Mouse (Mus musculus): Measurements from ENCODE around the gene Il22ra1. TPM values are rescaled to one million over a fixed set of nuclear protein-coding genes. Genes with fewer than 3 reads are reported as not detected.

Gene Il22ra1
- polyA plus RNA-seq, 1 experiment from 2014 or later = not detected

- Histone ChIP-seq H3K27ac (replicated peaks in 1 of 2; ENCODE audit: control insufficient read depth in 1 of 2, insufficient read depth in 1 of 2, low read depth in 2 of 2, low read length in 2 of 2) (no peak overlapping the region), H3K4me1 (ENCODE audit: control insufficient read depth in 2 of 2, insufficient read depth in 2 of 2, low read length in 2 of 2) (peaks cover 9 to 14% of the 10 kb centered on the region in 2 experiments), H3K36me3 (ENCODE audit: control insufficient read depth, insufficient read depth, low read length) (no peaks in the 10 kb centered on the region), H3K27me3 (ENCODE audit: control insufficient read depth, insufficient read depth, low read length) (no peaks in the 10 kb centered on the region), H3K4me2 (ENCODE audit: low read length) (no peak overlapping the region), H3K9ac (ENCODE audit: low read length) (no peak overlapping the region), H3K9me3 (ENCODE audit: control insufficient read depth, low read length) (no peaks in the 10 kb centered on the region), H3K4me3 (ENCODE audit: control insufficient read depth in 1 of 2, insufficient read depth in 1 of 2, low read depth in 1 of 2, low read length in 2 of 2) (no peak overlapping the region)
- no peak for ATAC-seq (ENCODE audit: insufficient number of reproducible peaks, insufficient read depth, low FRiP score, low read depth)
- WGBS = 43% methylated on average over 8 of the region's 8 CpGs
Measured at GRCm38 (mm10) chr4:135730951-135731350, 3.0 kb downstream of the Il22ra1 start.

GRCm38 (mm10) chr4:135733901-135734300, 5.9 kb downstream of the Il22ra1 start:
- H3K36me3 ChIP-seq (ENCODE audit: control insufficient read depth, insufficient read depth, low read length) = no peaks in the 10 kb centered on the region
- H3K9me3 ChIP-seq (ENCODE audit: control insufficient read depth, low read length) = no peaks in the 10 kb centered on the region
- ATAC-seq (ENCODE audit: insufficient number of reproducible peaks, insufficient read depth, low FRiP score, low read depth) = no peak
- no peak overlapping the region for H3K4me3 ChIP-seq (ENCODE audit: control insufficient read depth in 1 of 2, insufficient read depth in 1 of 2, low read depth in 1 of 2, low read length in 2 of 2)
- no peak overlapping the region for H3K9ac ChIP-seq (ENCODE audit: low read length)
- H3K4me1 ChIP-seq (ENCODE audit: control insufficient read depth in 2 of 2, insufficient read depth in 2 of 2, low read length in 2 of 2) = no peaks in the 10 kb centered on the region
- WGBS = 91% methylated on average over 14 of the region's 14 CpGs
- no peak overlapping the region for H3K4me2 ChIP-seq (ENCODE audit: low read length)
- H3K27me3 ChIP-seq (ENCODE audit: control insufficient read depth, insufficient read depth, low read length) = no peaks in the 10 kb centered on the region
- no peak overlapping the region for H3K27ac ChIP-seq (replicated peaks in 1 of 2; ENCODE audit: control insufficient read depth in 1 of 2, insufficient read depth in 1 of 2, low read depth in 2 of 2, low read length in 2 of 2)

- WGBS = 73% methylated on average over 3 of the region's 3 CpGs
- Histone ChIP-seq H3K4me3 (ENCODE audit: control insufficient read depth in 1 of 2, insufficient read depth in 1 of 2, low read depth in 1 of 2, low read length in 2 of 2) (no peak overlapping the region), H3K9ac (ENCODE audit: low read length) (no peak overlapping the region), H3K27ac (replicated peaks in 1 of 2; ENCODE audit: control insufficient read depth in 1 of 2, insufficient read depth in 1 of 2, low read depth in 2 of 2, low read length in 2 of 2) (no peak overlapping the region), H3K4me2 (ENCODE audit: low read length) (no peak overlapping the region), H3K9me3 (ENCODE audit: control insufficient read depth, low read length) (no peaks in the 10 kb centered on the region), H3K36me3 (ENCODE audit: control insufficient read depth, insufficient read depth, low read length) (no peaks in the 10 kb centered on the region), H3K4me1 (ENCODE audit: control insufficient read depth in 2 of 2, insufficient read depth in 2 of 2, low read length in 2 of 2) (no peaks in the 10 kb centered on the region), H3K27me3 (ENCODE audit: control insufficient read depth, insufficient read depth, low read length) (no peaks in the 10 kb centered on the region)
- ATAC-seq (ENCODE audit: insufficient number of reproducible peaks, insufficient read depth, low FRiP score, low read depth) = no peak
Measured at GRCm38 (mm10) chr4:135736903-135737302, 8.9 kb downstream of the Il22ra1 start.

- no peak for ATAC-seq (ENCODE audit: insufficient number of reproducible peaks, insufficient read depth, low FRiP score, low read depth)
Measured at GRCm38 (mm10) chr4:135738237-135738636, 10.3 kb downstream of the Il22ra1 start.

GRCm38 (mm10) chr4:135739148-135739547, 11.2 kb downstream of the Il22ra1 start:
- no peak for ATAC-seq (ENCODE audit: insufficient number of reproducible peaks, insufficient read depth, low FRiP score, low read depth)
- WGBS = 62% methylated on average over 7 of the region's 7 CpGs
- Histone ChIP-seq H3K4me3 (ENCODE audit: control insufficient read depth in 1 of 2, insufficient read depth in 1 of 2, low read depth in 1 of 2, low read length in 2 of 2) (no peak overlapping the region), H3K4me1 (ENCODE audit: control insufficient read depth in 2 of 2, insufficient read depth in 2 of 2, low read length in 2 of 2) (no peaks in the 10 kb centered on the region), H3K9me3 (ENCODE audit: control insufficient read depth, low read length) (no peaks in the 10 kb centered on the region), H3K27me3 (ENCODE audit: control insufficient read depth, insufficient read depth, low read length) (no peaks in the 10 kb centered on the region), H3K4me2 (ENCODE audit: low read length) (no peak overlapping the region), H3K36me3 (ENCODE audit: control insufficient read depth, insufficient read depth, low read length) (no peaks in the 10 kb centered on the region), H3K27ac (replicated peaks in 1 of 2; ENCODE audit: control insufficient read depth in 1 of 2, insufficient read depth in 1 of 2, low read depth in 2 of 2, low read length in 2 of 2) (no peak overlapping the region), H3K9ac (ENCODE audit: low read length) (no peak overlapping the region)

More at GRCm38 (mm10) chr4:135738237-135738636, 10.3 kb downstream of the Il22ra1 start:
- WGBS = 55% methylated on average over 5 of the region's 5 CpGs
- H3K27me3 ChIP-seq (ENCODE audit: control insufficient read depth, insufficient read depth, low read length) = no peaks in the 10 kb centered on the region
- no peak overlapping the region for H3K9ac ChIP-seq (ENCODE audit: low read length)
- no peaks in the 10 kb centered on the region for H3K4me1 ChIP-seq (ENCODE audit: control insufficient read depth in 2 of 2, insufficient read depth in 2 of 2, low read length in 2 of 2)
- no peak overlapping the region for H3K27ac ChIP-seq (replicated peaks in 1 of 2; ENCODE audit: control insufficient read depth in 1 of 2, insufficient read depth in 1 of 2, low read depth in 2 of 2, low read length in 2 of 2)
- H3K4me3 ChIP-seq (ENCODE audit: control insufficient read depth in 1 of 2, insufficient read depth in 1 of 2, low read depth in 1 of 2, low read length in 2 of 2) = no peak overlapping the region
- H3K4me2 ChIP-seq (ENCODE audit: low read length) = no peak overlapping the region
- H3K36me3 ChIP-seq (ENCODE audit: control insufficient read depth, insufficient read depth, low read length) = no peaks in the 10 kb centered on the region
- H3K9me3 ChIP-seq (ENCODE audit: control insufficient read depth, low read length) = no peaks in the 10 kb centered on the region

GRCm38 (mm10) chr4:135739672-135740071, 11.7 kb downstream of the Il22ra1 start:
- H3K9me3 ChIP-seq (ENCODE audit: control insufficient read depth, low read length) = no peaks in the 10 kb centered on the region
- no peak overlapping the region for H3K27ac ChIP-seq (replicated peaks in 1 of 2; ENCODE audit: control insufficient read depth in 1 of 2, insufficient read depth in 1 of 2, low read depth in 2 of 2, low read length in 2 of 2)
- no peaks in the 10 kb centered on the region for H3K36me3 ChIP-seq (ENCODE audit: control insufficient read depth, insufficient read depth, low read length)
- no peak overlapping the region for H3K4me3 ChIP-seq (ENCODE audit: control insufficient read depth in 1 of 2, insufficient read depth in 1 of 2, low read depth in 1 of 2, low read length in 2 of 2)
- WGBS = 91% methylated on average over 14 of the region's 14 CpGs
- H3K9ac ChIP-seq (ENCODE audit: low read length) = no peak overlapping the region
- no peak overlapping the region for H3K4me2 ChIP-seq (ENCODE audit: low read length)
- no peak for ATAC-seq (ENCODE audit: insufficient number of reproducible peaks, insufficient read depth, low FRiP score, low read depth)
- no peaks in the 10 kb centered on the region for H3K27me3 ChIP-seq (ENCODE audit: control insufficient read depth, insufficient read depth, low read length)
- H3K4me1 ChIP-seq (ENCODE audit: control insufficient read depth in 2 of 2, insufficient read depth in 2 of 2, low read length in 2 of 2) = no peaks in the 10 kb centered on the region

GRCm38 (mm10) chr4:135743520-135743919, 15.5 kb downstream of the Il22ra1 start:
- WGBS = 45% methylated on average over 6 of the region's 6 CpGs

GRCm38 (mm10) chr4:135744726-135745448, 16.9 kb downstream of the Il22ra1 start:
- 62% methylated on average over 16 of the region's 16 CpGs for WGBS
- no peak overlapping the region for H3K4me2 ChIP-seq (ENCODE audit: low read length)
- H3K9ac ChIP-seq (ENCODE audit: low read length) = no peak overlapping the region
- ATAC-seq (ENCODE audit: insufficient number of reproducible peaks, insufficient read depth, low FRiP score, low read depth) = no peak
- H3K4me1 ChIP-seq (ENCODE audit: control insufficient read depth in 2 of 2, insufficient read depth in 2 of 2, low read length in 2 of 2) = no peaks in the 10 kb centered on the region; a peak in 1 of 4 replicates
- no peaks in the 10 kb centered on the region for H3K36me3 ChIP-seq (ENCODE audit: control insufficient read depth, insufficient read depth, low read length)
- no peaks in the 10 kb centered on the region for H3K9me3 ChIP-seq (ENCODE audit: control insufficient read depth, low read length)
- no peak overlapping the region for H3K27ac ChIP-seq (replicated peaks in 1 of 2; ENCODE audit: control insufficient read depth in 1 of 2, insufficient read depth in 1 of 2, low read depth in 2 of 2, low read length in 2 of 2)
- no peaks in the 10 kb centered on the region for H3K27me3 ChIP-seq (ENCODE audit: control insufficient read depth, insufficient read depth, low read length)
- H3K4me3 ChIP-seq (ENCODE audit: control insufficient read depth in 1 of 2, insufficient read depth in 1 of 2, low read depth in 1 of 2, low read length in 2 of 2) = no peak overlapping the region

More at GRCm38 (mm10) chr4:135743520-135743919, 15.5 kb downstream of the Il22ra1 start:
- H3K36me3 ChIP-seq (ENCODE audit: control insufficient read depth, insufficient read depth, low read length) = no peaks in the 10 kb centered on the region
- no peak overlapping the region for H3K4me2 ChIP-seq (ENCODE audit: low read length)
- H3K9me3 ChIP-seq (ENCODE audit: control insufficient read depth, low read length) = no peaks in the 10 kb centered on the region
- H3K4me3 ChIP-seq (ENCODE audit: control insufficient read depth in 1 of 2, insufficient read depth in 1 of 2, low read depth in 1 of 2, low read length in 2 of 2) = no peak overlapping the region
- H3K4me1 ChIP-seq (ENCODE audit: control insufficient read depth in 2 of 2, insufficient read depth in 2 of 2, low read length in 2 of 2) = no peaks in the 10 kb centered on the region; a peak in 1 of 4 replicates
- no peak for ATAC-seq (ENCODE audit: insufficient number of reproducible peaks, insufficient read depth, low FRiP score, low read depth)
- H3K27me3 ChIP-seq (ENCODE audit: control insufficient read depth, insufficient read depth, low read length) = no peaks in the 10 kb centered on the region
- H3K9ac ChIP-seq (ENCODE audit: low read length) = no peak overlapping the region
- H3K27ac ChIP-seq (replicated peaks in 1 of 2; ENCODE audit: control insufficient read depth in 1 of 2, insufficient read depth in 1 of 2, low read depth in 2 of 2, low read length in 2 of 2) = no peak overlapping the region

All from heart, embryonic 14.5 days (tissue).